Mouse (Mus musculus): ENCODE results near the gene Avpi1. TPM values are rescaled to one million over a fixed set of nuclear protein-coding genes. Genes with fewer than 3 reads are reported as not detected.

The Avpi1 gene
- polyA plus RNA-seq, 1 experiment from 2014 or later, result 13.5 TPM

DNA sequence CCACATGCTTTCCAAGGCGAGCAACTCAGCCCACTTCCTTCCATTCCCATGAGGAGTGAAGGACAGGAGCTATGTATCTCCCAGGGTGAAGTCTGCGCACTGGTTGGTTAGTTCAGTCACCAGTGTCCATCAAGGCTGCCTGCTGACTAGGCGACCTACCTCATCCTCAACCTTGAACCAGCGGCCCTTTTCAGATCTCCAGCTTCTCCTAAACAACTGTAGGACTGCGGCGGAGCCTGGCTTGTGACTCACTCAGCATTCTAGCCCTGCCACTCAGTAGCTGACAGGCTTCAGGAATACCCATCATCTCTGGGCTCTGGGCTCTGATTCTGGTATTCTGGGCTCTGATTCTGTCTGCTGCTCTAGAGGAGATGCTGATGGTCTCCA is 2.6 kb downstream of the Avpi1 start:
- Histone ChIP-seq H3K4me3 (no peak overlapping the region), H3K27ac (no peak overlapping the region), H3K36me3 (peaks cover 18% of the 10 kb centered on the region), H3K4me1 (peaks cover 19% of the 10 kb centered on the region), H3K9me3 (replicated peaks) (no peaks in the 10 kb centered on the region), H3K4me2 (replicated peaks) (no peak overlapping the region), H3K27me3 (peaks cover 8% of the 10 kb centered on the region; the same call in 1 of the 2 replicates), H3K9ac (no peak overlapping the region)
- WGBS, result 88% methylated on average over 6 of the region's 6 CpGs
- no peak for ATAC-seq (ENCODE audit: low FRiP score)

GRCm38 (mm10) chr19:42125501-42126218 is 3.2 kb downstream of the Avpi1 start:
- 80% methylated on average over 11 of the region's 11 CpGs for WGBS
- Histone ChIP-seq H3K9me3 (replicated peaks) (no peaks in the 10 kb centered on the region), H3K4me1 (peaks cover 19% of the 10 kb centered on the region), H3K4me2 (replicated peaks) (no peak overlapping the region), H3K27ac (no peak overlapping the region), H3K36me3 (peaks cover 24% of the 10 kb centered on the region), H3K9ac (no peak overlapping the region), H3K27me3 (peaks cover 8% of the 10 kb centered on the region; the same call in 1 of the 2 replicates), H3K4me3 (no peak overlapping the region)
- ATAC-seq (ENCODE audit: low FRiP score), result no peak

DNA sequence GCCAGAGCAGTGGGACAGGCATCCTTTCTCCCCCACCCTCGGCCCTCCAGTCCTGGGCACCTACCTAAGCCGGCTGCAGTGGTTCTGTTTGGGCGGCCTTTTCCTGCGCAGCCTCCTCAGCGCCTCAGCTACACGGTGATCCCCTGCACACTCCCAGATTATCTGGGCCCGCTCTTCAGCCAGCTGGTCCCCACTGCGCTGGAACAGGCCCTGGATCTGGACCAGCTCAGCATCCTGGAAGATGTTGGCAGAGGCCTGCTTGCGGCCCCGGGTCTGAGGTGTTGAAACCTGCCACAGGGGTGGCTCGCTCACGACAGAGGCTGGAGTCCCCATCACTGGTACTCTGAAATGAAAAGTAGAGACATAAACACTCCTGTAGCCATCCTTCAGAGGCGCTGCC is 4.2 kb downstream of the Avpi1 start:
- H3K36me3 ChIP-seq, result peaks cover 34% of the 10 kb centered on the region
- peaks cover 14% of the 10 kb centered on the region for H3K4me1 ChIP-seq
- no peak overlapping the region for H3K9ac ChIP-seq
- H3K27me3 ChIP-seq, result 0 out of 2 replicates have a peak, but pooled peaks cover 3% of the 10 kb centered on the region
- 87% methylated on average over 13 of the region's 13 CpGs for WGBS
- H3K9me3 ChIP-seq (replicated peaks), result no peaks in the 10 kb centered on the region
- H3K27ac ChIP-seq, result no peak overlapping the region
- no peak overlapping the region for H3K4me2 ChIP-seq (replicated peaks)
- no peak overlapping the region for H3K4me3 ChIP-seq
- ATAC-seq (ENCODE audit: low FRiP score), result no peak

DNA sequence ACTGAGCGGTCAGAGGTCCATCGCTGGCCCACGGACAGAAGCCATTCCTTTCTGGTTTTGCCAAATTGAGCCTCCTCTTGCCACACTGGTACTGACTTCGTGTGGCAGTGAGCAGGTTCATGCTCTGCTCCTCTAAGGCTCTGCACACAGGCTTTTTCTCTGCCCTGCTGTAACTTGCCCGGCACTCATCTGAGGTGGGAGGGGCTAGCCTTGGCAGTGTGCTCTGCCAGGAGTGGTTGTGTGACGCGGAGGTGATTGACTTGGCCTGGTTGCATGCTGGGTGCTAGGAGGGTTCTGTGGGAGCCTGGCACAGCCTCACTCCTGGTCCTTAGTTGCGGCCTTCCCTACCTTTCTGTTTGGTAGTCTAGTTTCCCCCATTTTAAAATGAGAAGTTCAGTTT is 8.4 kb downstream of the Avpi1 start:
- Histone ChIP-seq H3K27ac (no peak overlapping the region), H3K9ac (no peak overlapping the region), H3K4me3 (no peak overlapping the region), H3K36me3 (peaks cover 56% of the 10 kb centered on the region), H3K9me3 (replicated peaks) (no peaks in the 10 kb centered on the region), H3K4me2 (replicated peaks) (no peak overlapping the region), H3K27me3 (no peaks in the 10 kb centered on the region), H3K4me1 (no peaks in the 10 kb centered on the region)
- ATAC-seq (ENCODE audit: low FRiP score), result no peak
- WGBS, result 91% methylated on average over 8 of the region's 8 CpGs

DNA sequence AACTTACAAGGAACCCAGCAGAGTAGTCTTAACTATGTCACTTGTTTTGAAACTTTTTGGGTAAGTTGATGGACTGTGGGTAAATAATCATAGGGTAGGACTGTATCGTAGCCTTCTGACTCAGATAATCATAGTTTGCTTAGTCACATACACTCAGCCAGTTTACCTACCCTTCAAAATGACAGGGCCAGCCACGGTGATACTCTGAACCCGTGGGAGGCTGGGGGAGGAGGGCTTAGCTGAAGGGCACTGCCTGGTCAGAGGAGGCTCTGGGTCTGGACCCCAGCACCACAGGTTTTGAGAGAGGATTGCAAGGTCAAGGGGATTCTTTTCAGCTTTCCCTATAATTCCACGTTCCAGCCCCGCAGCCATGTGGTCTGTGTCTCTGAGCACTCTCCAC is 10.3 kb downstream of the Avpi1 start:
- Histone ChIP-seq H3K36me3 (peaks cover 69% of the 10 kb centered on the region), H3K4me3 (no peak overlapping the region), H3K4me1 (no peaks in the 10 kb centered on the region), H3K27ac (no peak overlapping the region), H3K27me3 (no peaks in the 10 kb centered on the region), H3K9me3 (replicated peaks) (no peaks in the 10 kb centered on the region), H3K4me2 (replicated peaks) (no peak overlapping the region), H3K9ac (no peak overlapping the region)
- WGBS, result 87% methylated on average over 5 of the region's 5 CpGs
- ATAC-seq (ENCODE audit: low FRiP score), result no peak

DNA sequence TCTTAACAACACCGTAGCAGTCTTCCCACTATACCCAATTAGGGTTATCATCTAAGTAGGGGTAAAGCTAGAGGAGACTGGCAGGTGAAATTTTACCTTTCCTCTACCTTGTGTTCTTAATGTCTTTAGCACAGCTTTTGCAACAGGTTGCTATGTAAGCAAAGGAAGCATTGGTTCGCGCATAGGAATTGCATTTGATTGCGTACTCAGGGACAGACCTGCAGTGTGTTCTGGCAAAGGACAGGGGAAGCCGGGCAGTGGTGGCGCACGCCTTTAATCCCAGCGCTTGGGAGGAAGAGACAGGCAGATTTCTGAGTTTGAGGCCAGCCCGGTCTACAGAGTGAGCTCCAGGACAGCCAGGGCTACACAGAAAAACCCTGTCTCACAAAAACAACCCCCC is 10.7 kb downstream of the Avpi1 start:
- no peak overlapping the region for H3K4me3 ChIP-seq
- no peak overlapping the region for H3K27ac ChIP-seq
- no peaks in the 10 kb centered on the region for H3K4me1 ChIP-seq
- no peak overlapping the region for H3K4me2 ChIP-seq (replicated peaks)
- no peak overlapping the region for H3K9ac ChIP-seq
- WGBS, result 96% methylated on average over 9 of the region's 9 CpGs
- no peaks in the 10 kb centered on the region for H3K27me3 ChIP-seq
- no peak for ATAC-seq (ENCODE audit: low FRiP score)
- H3K9me3 ChIP-seq (replicated peaks), result no peaks in the 10 kb centered on the region
- H3K36me3 ChIP-seq, result peaks cover 70% of the 10 kb centered on the region

DNA sequence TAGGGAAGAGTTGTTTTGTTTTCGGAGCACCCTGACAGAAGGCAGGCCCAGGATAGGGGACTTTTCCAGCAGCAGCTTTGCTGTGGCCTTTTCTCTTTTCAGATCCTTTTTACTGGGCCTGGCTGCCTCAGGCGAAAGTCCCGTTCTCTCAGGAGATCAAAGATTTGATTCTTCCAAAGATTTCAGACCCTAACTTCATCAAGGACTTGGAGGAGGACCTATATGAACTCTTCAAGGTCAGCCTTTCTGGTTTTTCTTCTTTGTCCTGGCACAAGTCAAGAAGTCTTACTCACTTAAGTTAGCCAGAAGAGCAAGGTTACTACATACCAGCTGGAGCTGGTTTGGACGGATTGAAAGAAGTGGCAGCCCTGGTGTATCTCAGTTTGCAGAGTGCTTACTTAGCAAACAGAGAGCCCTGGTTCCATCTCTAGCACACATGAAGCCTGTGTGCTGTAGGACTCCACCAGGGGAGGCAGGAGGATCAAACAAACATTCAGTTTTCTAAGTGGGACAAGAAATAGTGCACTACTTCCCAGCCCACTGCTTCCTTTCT is 13.0 kb downstream of the Avpi1 start:
- no peaks in the 10 kb centered on the region for H3K4me1 ChIP-seq
- no peak overlapping the region for H3K4me3 ChIP-seq
- no peak overlapping the region for H3K4me2 ChIP-seq (replicated peaks)
- ATAC-seq (ENCODE audit: low FRiP score), result no peak
- peaks cover 55% of the 10 kb centered on the region for H3K36me3 ChIP-seq
- H3K27ac ChIP-seq, result no peak overlapping the region
- no peaks in the 10 kb centered on the region for H3K27me3 ChIP-seq
- H3K9ac ChIP-seq, result no peak overlapping the region
- WGBS, result 93% methylated on average over 4 of the region's 4 CpGs
- H3K9me3 ChIP-seq (replicated peaks), result no peaks in the 10 kb centered on the region

DNA sequence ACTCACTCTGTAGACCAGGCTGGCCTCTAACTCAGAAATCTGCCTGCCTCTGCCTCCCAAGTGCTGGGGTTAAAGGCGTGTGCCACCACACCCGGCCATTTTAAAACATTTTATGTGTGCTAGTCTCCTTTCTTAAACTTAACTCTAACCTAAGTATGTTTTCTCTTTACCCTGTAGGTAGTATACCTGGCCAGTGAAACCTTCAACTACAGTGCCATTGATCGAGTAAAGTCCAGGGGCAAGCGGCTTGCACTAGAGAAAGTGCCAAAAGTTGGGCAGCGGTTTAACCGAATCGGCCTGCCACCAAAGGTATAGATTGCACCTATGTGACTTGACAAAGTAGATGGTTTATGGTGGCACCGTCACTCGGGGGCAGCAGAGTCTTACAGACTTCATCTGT is 24.2 kb downstream of the Avpi1 start:
- Histone ChIP-seq H3K9ac (no peak overlapping the region), H3K4me2 (replicated peaks) (no peak overlapping the region), H3K4me3 (no peak overlapping the region), H3K36me3 (peaks cover 47% of the 10 kb centered on the region), H3K27me3 (no peaks in the 10 kb centered on the region), H3K9me3 (replicated peaks) (no peaks in the 10 kb centered on the region), H3K27ac (no peak overlapping the region), H3K4me1 (no peaks in the 10 kb centered on the region)
- no peak for ATAC-seq (ENCODE audit: low FRiP score)
- WGBS, result 96% methylated on average over 9 of the region's 9 CpGs

DNA sequence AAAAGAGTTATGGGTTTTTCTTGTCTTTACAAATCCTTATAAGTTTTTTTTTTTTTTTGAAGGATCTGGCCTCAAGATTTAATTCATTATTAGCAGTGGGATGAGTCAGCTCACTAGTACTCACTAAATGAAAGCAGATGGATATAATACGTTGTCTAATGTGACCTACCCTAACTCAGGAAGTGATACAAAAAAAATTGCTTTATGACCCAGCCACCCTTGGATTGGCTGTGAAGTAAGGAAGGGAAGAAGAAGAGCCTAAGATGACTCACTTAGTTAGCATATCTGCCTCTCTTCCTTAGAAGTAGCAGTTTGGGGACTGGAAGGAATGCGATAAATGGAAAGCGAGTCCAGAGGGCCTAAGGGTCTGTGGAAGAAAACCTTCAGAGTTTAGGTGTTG is 29.5 kb downstream of the Avpi1 start:
- Histone ChIP-seq H3K27ac (no peak overlapping the region), H3K4me3 (no peak overlapping the region), H3K27me3 (no peaks in the 10 kb centered on the region), H3K9ac (no peak overlapping the region), H3K36me3 (peaks cover 26% of the 10 kb centered on the region), H3K4me1 (no peaks in the 10 kb centered on the region), H3K4me2 (replicated peaks) (no peak overlapping the region), H3K9me3 (replicated peaks) (no peaks in the 10 kb centered on the region)
- 95% methylated on average over 3 of the region's 3 CpGs for WGBS
- no peak for ATAC-seq (ENCODE audit: low FRiP score)

DNA sequence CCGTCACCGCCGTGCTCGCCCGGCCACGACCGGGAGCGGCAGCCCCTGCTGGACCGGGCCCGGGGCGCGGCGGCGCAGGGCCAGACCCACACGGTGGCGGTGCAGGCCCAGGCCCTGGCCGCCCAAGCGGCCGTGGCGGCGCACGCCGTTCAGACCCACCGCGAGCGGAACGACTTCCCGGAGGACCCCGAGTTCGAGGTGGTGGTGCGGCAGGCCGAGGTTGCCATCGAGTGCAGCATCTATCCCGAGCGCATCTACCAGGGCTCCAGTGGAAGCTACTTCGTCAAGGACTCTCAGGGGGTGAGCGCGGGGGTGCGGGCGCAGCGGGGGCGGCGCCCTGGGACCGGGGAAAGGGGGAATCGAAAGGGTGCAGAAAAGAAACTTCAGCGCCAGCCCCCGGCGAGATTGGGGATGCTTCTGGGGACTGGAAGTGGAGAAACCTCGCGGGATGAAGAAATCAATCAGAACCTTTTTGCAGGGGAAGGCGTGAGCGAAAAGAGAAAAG is 38.2 kb downstream of the Avpi1 start:
- Histone ChIP-seq H3K4me2 (replicated peaks) (peak overlapping the region; percentile 90), H3K9me3 (replicated peaks) (no peaks in the 10 kb centered on the region), H3K9ac (peak overlapping the region; percentile 90), H3K4me3 (peak overlapping the region; percentile 99), H3K36me3 (peaks cover 8% of the 10 kb centered on the region), H3K27ac (peak overlapping the region; percentile 94), H3K4me1 (peaks cover 26% of the 10 kb centered on the region), H3K27me3 (no peaks in the 10 kb centered on the region)
- WGBS, result under 1% methylated on average over 50 of the region's 52 CpGs
- ATAC-seq (ENCODE audit: low FRiP score), result peak; percentile 80

- H3K36me3 ChIP-seq, result peaks cover 8% of the 10 kb centered on the region
- H3K9ac ChIP-seq, result peak within 1 kb of the TSS; percentile 90
- H3K27ac ChIP-seq, result peak within 1 kb of the TSS; percentile 94
- 1% methylated on average over 55 of the region's 55 CpGs for WGBS
- H3K9me3 ChIP-seq (replicated peaks), result no peaks in the 10 kb centered on the region
- peak within 1 kb of the TSS; percentile 99 for H3K4me3 ChIP-seq
- peak within 1 kb of the TSS; percentile 90 for H3K4me2 ChIP-seq (replicated peaks)
- peaks cover 26% of the 10 kb centered on the region for H3K4me1 ChIP-seq
- no peaks in the 10 kb centered on the region for H3K27me3 ChIP-seq
- peak; percentile 98 for ATAC-seq (ENCODE audit: low FRiP score)
Measured at GRCm38 (mm10) chr19:42089748-42090595, 38.9 kb downstream of the Avpi1 start, which contains the start of gene Pi4k2a. TSS of gene Pi4k2a (plus strand) at chr19:42090470.

DNA sequence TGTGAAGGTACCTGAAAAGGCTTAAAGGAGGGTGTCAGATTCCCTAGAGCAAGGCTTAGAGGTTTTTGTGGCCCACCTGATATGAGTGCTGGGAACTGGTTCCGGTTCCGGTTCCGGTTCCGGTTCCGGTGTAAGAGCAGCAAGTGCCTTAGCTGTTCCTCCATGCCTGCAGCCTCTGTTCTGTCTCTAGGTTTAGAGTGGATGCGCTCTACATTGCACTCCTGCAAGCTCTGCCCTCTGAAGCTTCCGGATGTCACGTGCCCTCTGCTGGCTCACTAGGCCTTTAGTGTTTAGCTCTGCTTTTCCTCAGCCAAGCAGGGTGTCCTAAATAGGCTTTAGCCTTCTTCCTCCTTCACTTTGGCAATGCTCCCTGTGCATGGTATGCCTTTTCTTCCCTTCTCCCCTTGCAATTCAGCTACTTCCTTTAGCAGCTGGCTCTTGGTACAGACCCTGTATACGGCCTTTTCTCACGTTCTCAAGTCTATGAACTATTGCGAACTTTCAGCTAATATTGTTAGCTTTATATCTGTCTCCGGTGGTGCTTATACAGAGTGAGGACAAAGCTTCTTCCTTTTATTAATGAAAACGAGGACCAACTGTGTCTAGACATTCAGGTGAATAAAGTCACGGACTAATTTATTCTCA is 39.6 kb downstream of the Avpi1 start:
- no peaks in the 10 kb centered on the region for H3K9me3 ChIP-seq (replicated peaks)
- H3K27ac ChIP-seq, result peak overlapping the region; percentile 81
- whole genome bisulfite sequencing, result 28% methylated on average over 14 of the region's 14 CpGs
- 0 out of 2 replicates have a peak overlapping the region, but pooled peaks have one; percentile 41 for H3K9ac ChIP-seq
- H3K4me1 ChIP-seq, result peaks cover 26% of the 10 kb centered on the region
- H3K27me3 ChIP-seq, result no peaks in the 10 kb centered on the region
- peak overlapping the region; percentile 90 for H3K4me2 ChIP-seq (replicated peaks)
- H3K36me3 ChIP-seq, result peaks cover 8% of the 10 kb centered on the region
- ATAC-seq (ENCODE audit: low FRiP score), result no peak
- peak overlapping the region; percentile 99 for H3K4me3 ChIP-seq

Measured in hindbrain, embryonic 12.5 days (tissue).